19 mouse cellular contexts compared by ENCODE assay signal in genomic region chr15:103115726-103116125, GRCm38 (mm10). TPM values are rescaled to one million over a fixed set of nuclear protein-coding genes. Genes with fewer than 3 reads are reported as not detected.
DNase-seq lines count a peak whose midpoint lies in the region; ATAC-seq lines count a peak whose summit lies in the region.
"Had no signal": no experiment of that assay in that cellular context is flagged by ENCODE, and none has a peak within 500 bp of the region (broad histone marks: within the 10 kb centered on the region; RNA-seq: fewer than 3 reads in every experiment).

No protein-coding gene starts in this region.

- H3K4me2 ChIP-seq in hindbrain, embryonic 12.5 days (replicated peaks): no peak overlapping the region
- H3K4me2 ChIP-seq in neural tube, embryonic 11.5 days (ENCODE audit: low read depth): 0 out of 2 replicates have a peak overlapping the region, but pooled peaks have one; percentile 3
- peak overlapping the region; percentile 48 for H3K4me2 ChIP-seq in limb, embryonic 13.5 days (replicated peaks)
- peak overlapping the region; percentile 9; the same call in 1 of the 2 replicates for H3K4me2 ChIP-seq in stomach, embryonic 16.5 days (ENCODE audit: low read depth, low read length)

- ATAC-seq in hindbrain, embryonic 12.5 days (ENCODE audit: low FRiP score): no peak
- no peak; the same call in 1 of the 2 replicates for ATAC-seq in neural tube, embryonic 11.5 days (ENCODE audit: insufficient read depth, low FRiP score, low TSS enrichment)
- ATAC-seq in limb, embryonic 13.5 days (ENCODE audit: low FRiP score, low read depth): peak; percentile 18; the same call in 1 of the 2 replicates
- ATAC-seq in stomach, embryonic 16.5 days (ENCODE audit: insufficient read depth, low FRiP score): no peak
- ATAC-seq: CD4-positive, CD25-positive, alpha-beta regulatory T cell, adult 4 months; liver, postnatal 0 days had no signal

- H3K27me3 ChIP-seq in hindbrain, embryonic 10.5 days (ENCODE audit: insufficient read depth, poor library complexity, severe bottlenecking): peaks cover 92% of the 10 kb centered on the region
- peaks cover 59% of the 10 kb centered on the region for H3K27me3 ChIP-seq in hindbrain, embryonic 12.5 days
- no peaks in the 10 kb centered on the region for H3K27me3 ChIP-seq in neural tube, embryonic 11.5 days (ENCODE audit: control insufficient read depth, insufficient read depth, low read length)
- H3K27me3 ChIP-seq in limb, embryonic 13.5 days: peaks cover 74% of the 10 kb centered on the region
- no peaks in the 10 kb centered on the region for H3K27me3 ChIP-seq in stomach, embryonic 16.5 days (ENCODE audit: control insufficient read depth, insufficient read depth, low read length)
- H3K27me3 ChIP-seq in midbrain, embryonic 10.5 days (ENCODE audit: low read depth, poor library complexity, severe bottlenecking): peaks cover 98% of the 10 kb centered on the region

- no peaks in the 10 kb centered on the region for H3K9me3 ChIP-seq in hindbrain, embryonic 10.5 days
- H3K9me3 ChIP-seq in hindbrain, embryonic 12.5 days (replicated peaks): no peaks in the 10 kb centered on the region
- H3K9me3 ChIP-seq in neural tube, embryonic 11.5 days (ENCODE audit: control insufficient read depth, low read length): no peaks in the 10 kb centered on the region
- H3K9me3 ChIP-seq in limb, embryonic 13.5 days: no peaks in the 10 kb centered on the region
- no peaks in the 10 kb centered on the region for H3K9me3 ChIP-seq in stomach, embryonic 16.5 days (replicated peaks; ENCODE audit: control insufficient read depth, low read length)
- no peaks in the 10 kb centered on the region for H3K9me3 ChIP-seq in midbrain, embryonic 10.5 days (replicated peaks)
- H3K9me3 ChIP-seq: forebrain, embryonic 10.5 days; G1E; midbrain, embryonic 13.5 days had no signal

- peaks cover 12% of the 10 kb centered on the region for H3K4me1 ChIP-seq in hindbrain, embryonic 10.5 days (replicated peaks)
- peaks cover 20% of the 10 kb centered on the region for H3K4me1 ChIP-seq in hindbrain, embryonic 12.5 days
- peaks cover 36% of the 10 kb centered on the region for H3K4me1 ChIP-seq in neural tube, embryonic 11.5 days (ENCODE audit: control insufficient read depth, insufficient read depth, low read length)
- peaks cover 54% of the 10 kb centered on the region for H3K4me1 ChIP-seq in limb, embryonic 13.5 days
- H3K4me1 ChIP-seq in stomach, embryonic 16.5 days (ENCODE audit: control insufficient read depth, insufficient read depth, low read length): peaks cover 26% of the 10 kb centered on the region
- H3K4me1 ChIP-seq in midbrain, embryonic 10.5 days: peaks cover 11% of the 10 kb centered on the region

- H3K4me3 ChIP-seq in hindbrain, embryonic 10.5 days: no peak overlapping the region
- no peak overlapping the region for H3K4me3 ChIP-seq in hindbrain, embryonic 12.5 days
- no peak overlapping the region for H3K4me3 ChIP-seq in neural tube, embryonic 11.5 days (ENCODE audit: low read depth, low read length)
- no peak overlapping the region; the same call in 1 of the 2 replicates for H3K4me3 ChIP-seq in limb, embryonic 13.5 days
- no peak overlapping the region for H3K4me3 ChIP-seq in stomach, embryonic 16.5 days (replicated peaks; ENCODE audit: low read length)
- no peak overlapping the region for H3K4me3 ChIP-seq in midbrain, embryonic 10.5 days
- H3K4me3 ChIP-seq: forebrain, embryonic 10.5 days; heart, adult 2 months; midbrain, embryonic 13.5 days had no signal

- H3K9ac ChIP-seq in hindbrain, embryonic 12.5 days: no peak overlapping the region
- H3K9ac ChIP-seq in neural tube, embryonic 11.5 days (ENCODE audit: low read length): peak overlapping the region; percentile 0; the same call in 1 of the 2 replicates
- no peak overlapping the region for H3K9ac ChIP-seq in limb, embryonic 13.5 days
- H3K9ac ChIP-seq in stomach, embryonic 16.5 days (ENCODE audit: low read length): peak overlapping the region; percentile 49; the same call in 1 of the 2 replicates
- H3K9ac ChIP-seq: liver, postnatal 0 days had no signal

- DNase-seq in hindbrain, embryonic 10.5 days (ENCODE audit: low spot score): no peak
- DNase-seq in neural tube, embryonic 11.5 days (ENCODE audit: low spot score): no peak
- no peak for DNase-seq in neural tube, embryonic 10.5 days (ENCODE audit: extremely low spot score, low spot score)
- no peak for DNase-seq in cerebellum, adult 8-10 months
- no peak for DNase-seq in midbrain, embryonic 10.5 days (ENCODE audit: low spot score)
- DNase-seq: cerebellum, postnatal 25 days; heart, adult 2 months; kidney, adult 2 months; left cerebral cortex, postnatal 4 days; liver, postnatal 0 days; right cerebral cortex, postnatal 14 days had no signal

- WGBS in hindbrain, embryonic 10.5 days: 54% methylated on average over 5 of the region's 5 CpGs
- WGBS in hindbrain, embryonic 12.5 days: 59% methylated on average over 5 of the region's 5 CpGs
- WGBS in neural tube, embryonic 11.5 days: 42% methylated on average over 5 of the region's 5 CpGs
- WGBS in limb, embryonic 13.5 days: 19% methylated on average over 5 of the region's 5 CpGs
- 45% methylated on average over 5 of the region's 5 CpGs for WGBS in stomach, embryonic 16.5 days
- WGBS in midbrain, embryonic 10.5 days: 66% methylated on average over 5 of the region's 5 CpGs

- H3K27ac ChIP-seq in hindbrain, embryonic 10.5 days: 0 out of 2 replicates have a peak overlapping the region, but pooled peaks have one; percentile 12
- H3K27ac ChIP-seq in hindbrain, embryonic 12.5 days: no peak overlapping the region
- peak overlapping the region; percentile 49; the same call in 1 of the 2 replicates for H3K27ac ChIP-seq in neural tube, embryonic 11.5 days (ENCODE audit: low read depth, low read length)
- H3K27ac ChIP-seq in limb, embryonic 13.5 days: peak overlapping the region; percentile 84
- H3K27ac ChIP-seq in stomach, embryonic 16.5 days (ENCODE audit: low read length): peak overlapping the region; percentile 53
- no peak overlapping the region for H3K27ac ChIP-seq in midbrain, embryonic 10.5 days (replicated peaks)
- H3K27ac ChIP-seq: forebrain, embryonic 10.5 days; heart, adult 2 months; macrophage; midbrain, embryonic 13.5 days had no signal

- no peaks in the 10 kb centered on the region for H3K36me3 ChIP-seq in hindbrain, embryonic 10.5 days
- no peaks in the 10 kb centered on the region for H3K36me3 ChIP-seq in hindbrain, embryonic 12.5 days
- no peaks in the 10 kb centered on the region; the same call in 1 of the 2 replicates for H3K36me3 ChIP-seq in neural tube, embryonic 11.5 days (ENCODE audit: control insufficient read depth, insufficient read depth, low read length)
- no peaks in the 10 kb centered on the region for H3K36me3 ChIP-seq in limb, embryonic 13.5 days
- H3K36me3 ChIP-seq in stomach, embryonic 16.5 days (ENCODE audit: control insufficient read depth, insufficient read depth, low read length): no peaks in the 10 kb centered on the region
- H3K36me3 ChIP-seq in midbrain, embryonic 10.5 days: no peaks in the 10 kb centered on the region
- H3K36me3 ChIP-seq: forebrain, embryonic 10.5 days; G1E; midbrain, embryonic 13.5 days had no signal

RNA-seq across cellular contexts. Expression of gene Smug1, which starts 51.2 kb away (rescaled TPM):
- polyA plus RNA-seq in hindbrain, embryonic 10.5 days (2016; fragmentation: Nextera tagmentation; extraction: Ambion mirVana): 24.3 TPM in 2 replicates
- polyA plus RNA-seq in hindbrain, embryonic 12.5 days (2016; fragmentation: Nextera tagmentation; extraction: Ambion mirVana): 31.3 and 34.4 TPM in 2 replicates
- 55.9 and 65.4 TPM in 2 replicates for polyA plus RNA-seq in neural tube, embryonic 11.5 days (2014; fragmentation: Nextera tagmentation; extraction: Ambion mirVana)
- 15.6 and 16.7 TPM in 2 replicates for polyA plus RNA-seq in limb, embryonic 13.5 days (2015; fragmentation: Nextera tagmentation; extraction: Ambion mirVana)
- 20.1 and 21.1 TPM in 2 replicates for polyA plus RNA-seq in stomach, embryonic 16.5 days (2015; fragmentation: Nextera tagmentation; extraction: Ambion mirVana)
- 24.6 and 26.4 TPM in 2 replicates for polyA plus RNA-seq in midbrain, embryonic 10.5 days (2016; fragmentation: Nextera tagmentation; extraction: Ambion mirVana)

Comparison
In these comparisons a context has a peak if more than half of its experiments do, and no peak if none do; other contexts are left out.
1. H3K27ac ChIP-seq: peak in hindbrain, embryonic 10.5 days (single experiment), neural tube, embryonic 11.5 days (single experiment), limb, embryonic 13.5 days (single experiment) and stomach, embryonic 16.5 days (single experiment); none in hindbrain, embryonic 12.5 days (single experiment) and midbrain, embryonic 10.5 days (single experiment).
2. H3K9ac ChIP-seq: peak in neural tube, embryonic 11.5 days (single experiment) and stomach, embryonic 16.5 days (single experiment); none in hindbrain, embryonic 12.5 days (single experiment) and limb, embryonic 13.5 days (single experiment).